Mouse (Mus musculus) urinary bladder, postnatal 14 days (tissue): Measurements from ENCODE around the gene Atrip.

ENCODE experiments used
- DNase-seq: peaks from one replicate; pipeline ENCODE4 v3.0.0; 2021; ENCODE audit warnings: low spot score

Gene Atrip

GRCm38 (mm10) chr9:109097831-109098230, 23.9 kb upstream of the Atrip start:
- DNase-seq: no peak

GRCm38 (mm10) chr9:109097291-109097690, 23.4 kb upstream of the Atrip start:
- DNase-seq: no peak

GRCm38 (mm10) chr9:109096856-109097255, 22.9 kb upstream of the Atrip start:
- DNase-seq: no peak

GRCm38 (mm10) chr9:109096251-109096661, 22.3 kb upstream of the Atrip start:
- DNase-seq: peak; percentile 35

- DNase-seq: peak; percentile 70
These were observed 21.4 kb upstream of the Atrip start, which contains the start of gene Plxnb1 for GRCm38 (mm10) chr9:109095137-109095982. Gene Plxnb1 (plus strand): TSS chr9:109095389.

- DNase-seq: peak; percentile 71
These were observed 20.7 kb upstream of the Atrip start for GRCm38 (mm10) chr9:109094553-109095136.

- no peak for DNase-seq
These were observed 20.0 kb upstream of the Atrip start for GRCm38 (mm10) chr9:109093786-109094552.

- no peak for DNase-seq
These were observed 18.9 kb upstream of the Atrip start for GRCm38 (mm10) chr9:109092799-109093198.

- peak; percentile 62 for DNase-seq
These were observed 17.9 kb upstream of the Atrip start for GRCm38 (mm10) chr9:109091802-109092201.

- peak; percentile 58 for DNase-seq
These were observed 16.5 kb upstream of the Atrip start for GRCm38 (mm10) chr9:109090446-109090845.

- peak; percentile 48 for DNase-seq
These were observed 14.1 kb upstream of the Atrip start for GRCm38 (mm10) chr9:109087987-109088386.

GRCm38 (mm10) chr9:109084922-109085321, 11.0 kb upstream of the Atrip start:
- no peak for DNase-seq

GRCm38 (mm10) chr9:109082124-109082800, 8.3 kb upstream of the Atrip start, which contains the start of the genes Ccdc51 and Tma7:
Gene Ccdc51 (plus strand): TSS chr9:109082493.
Gene Tma7 (minus strand): TSS chr9:109082587.
- peak; percentile 83 for DNase-seq

- no peak for DNase-seq
These were observed 7.8 kb upstream of the Atrip start for GRCm38 (mm10) chr9:109081749-109082123.

GRCm38 (mm10) chr9:109080516-109080915, 6.6 kb upstream of the Atrip start:
- no peak for DNase-seq

- DNase-seq: no peak
These were observed 5.7 kb downstream of the Atrip start for GRCm38 (mm10) chr9:109068095-109068735.

GRCm38 (mm10) chr9:109060898-109061295, 13.0 kb downstream of the Atrip start:
- no peak for DNase-seq

- no peak for DNase-seq
These were observed 13.6 kb downstream of the Atrip start for GRCm38 (mm10) chr9:109060184-109060897.

- peak; percentile 91 for DNase-seq
These were observed 14.6 kb downstream of the Atrip start, which contains the start of gene Trex1 for GRCm38 (mm10) chr9:109059136-109059903. Gene Trex1 (minus strand): TSS chr9:109059734.
